Mouse (Mus musculus) mesoderm, embryonic 11.5 days (tissue): ENCODE measurements around the gene Lamtor2.
A peak's percentile ranks its signal among the peaks of the same experiment; 100 is the strongest.

Experiments used
- DNase-seq: peaks from one replicate; pipeline ENCODE4 v3.0.0-alpha.2; 2012; ENCODE audit warnings: low read depth, low spot score

The Lamtor2 gene

DNA sequence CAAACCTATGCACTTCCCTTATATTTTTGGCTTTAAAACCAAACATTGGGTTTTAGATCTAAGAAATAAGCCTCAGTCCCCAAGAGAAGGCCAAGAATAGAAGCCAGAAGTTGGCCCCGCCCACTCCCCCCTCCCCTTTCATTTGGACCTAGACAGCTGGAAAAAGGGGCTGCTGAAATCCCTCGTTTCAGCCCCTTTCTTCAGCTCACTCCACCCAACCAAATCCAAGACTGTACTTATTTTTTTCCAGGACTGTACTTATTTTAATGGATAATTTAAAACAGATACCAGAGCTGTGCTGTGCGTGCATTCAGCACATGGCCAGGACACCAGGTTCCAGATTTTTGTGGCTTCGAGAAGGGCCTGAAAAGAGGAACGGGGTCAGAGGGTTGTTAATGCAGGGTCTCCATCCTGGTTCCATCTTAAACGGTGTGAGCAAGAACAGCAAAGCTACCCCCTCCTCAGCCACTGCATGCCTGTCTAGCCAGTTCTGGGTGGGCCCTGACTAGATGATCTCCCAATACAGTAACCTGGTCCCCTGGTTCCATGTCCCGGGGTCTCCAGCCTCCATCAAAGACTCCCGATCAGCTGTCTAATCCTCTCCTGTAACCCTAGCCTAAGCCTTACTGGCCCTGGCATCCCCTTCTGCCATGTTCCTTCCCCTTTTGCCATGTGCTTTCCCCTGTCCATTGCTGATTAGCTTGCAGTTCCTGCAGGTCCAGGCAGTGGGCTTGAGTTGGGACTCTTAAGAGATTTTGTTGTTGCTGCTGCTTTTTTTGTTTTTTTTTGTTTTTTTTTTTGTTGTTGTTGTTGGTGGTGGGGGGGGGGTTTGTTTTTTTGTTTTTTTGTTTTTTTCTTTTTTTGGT lies 48.8 kb downstream of the Lamtor2 start:
- DNase-seq = no peak

DNA sequence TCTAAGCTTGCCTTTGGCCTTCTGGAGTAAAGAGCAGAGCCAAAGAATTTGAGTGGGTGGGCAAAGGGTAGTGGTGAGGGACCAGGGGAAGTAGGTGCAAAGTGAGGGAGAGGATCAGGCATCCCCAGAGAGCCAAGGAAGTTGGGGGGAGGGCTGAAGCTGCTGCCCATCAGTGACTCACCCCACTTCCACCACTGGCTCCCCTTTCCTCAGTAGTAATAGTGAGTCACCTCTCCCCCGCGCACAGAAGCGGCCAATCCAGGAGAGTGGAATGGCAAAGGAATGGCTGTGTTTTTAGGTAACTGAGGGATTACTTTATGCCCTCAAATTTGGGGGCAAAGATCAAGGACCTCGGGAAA lies 49.4 kb downstream of the Lamtor2 start:
- no peak for DNase-seq

DNA sequence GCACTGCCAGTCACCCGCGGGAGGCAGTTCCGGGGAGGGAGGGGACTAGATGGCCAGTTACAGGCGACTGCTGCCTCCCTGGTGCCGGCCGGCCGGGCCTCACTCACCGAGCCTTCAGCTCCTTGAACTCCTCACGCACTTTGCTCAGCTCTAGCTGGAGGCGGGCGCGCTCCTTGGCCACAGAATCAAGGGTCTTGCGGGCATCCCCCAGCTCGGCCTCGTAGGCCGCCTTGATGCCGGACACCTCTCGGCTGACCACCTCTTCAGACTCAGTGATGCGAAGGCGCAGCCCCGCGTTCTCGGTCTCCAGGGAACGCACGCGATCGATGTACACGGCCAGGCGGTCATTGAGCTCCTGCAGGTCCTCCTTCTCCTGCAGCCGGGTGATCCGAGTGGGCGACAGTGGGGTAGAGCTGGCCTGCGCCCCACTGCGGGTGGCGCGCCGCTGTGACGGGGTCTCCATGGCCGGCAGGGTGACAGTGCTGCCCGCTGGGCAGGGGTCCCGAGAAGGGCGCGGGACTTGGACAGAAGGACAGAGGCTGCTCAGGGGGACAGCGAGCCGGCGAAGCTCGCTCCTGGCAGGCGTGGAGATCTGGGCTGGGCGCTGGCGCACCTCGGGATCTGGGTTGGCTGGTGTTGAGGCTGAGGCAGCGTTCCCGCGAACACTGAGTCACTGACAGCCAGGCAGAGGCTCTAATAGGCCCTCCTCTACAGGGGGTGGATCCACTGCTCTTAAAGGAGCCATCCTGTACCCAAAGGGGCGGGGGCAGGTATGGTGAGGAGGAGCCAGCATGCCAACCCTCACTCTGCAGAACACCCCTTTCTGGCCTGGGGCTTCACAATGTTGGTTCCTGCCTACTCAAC lies 50.0 kb downstream of the Lamtor2 start:
- DNase-seq = peak; percentile 70

DNA sequence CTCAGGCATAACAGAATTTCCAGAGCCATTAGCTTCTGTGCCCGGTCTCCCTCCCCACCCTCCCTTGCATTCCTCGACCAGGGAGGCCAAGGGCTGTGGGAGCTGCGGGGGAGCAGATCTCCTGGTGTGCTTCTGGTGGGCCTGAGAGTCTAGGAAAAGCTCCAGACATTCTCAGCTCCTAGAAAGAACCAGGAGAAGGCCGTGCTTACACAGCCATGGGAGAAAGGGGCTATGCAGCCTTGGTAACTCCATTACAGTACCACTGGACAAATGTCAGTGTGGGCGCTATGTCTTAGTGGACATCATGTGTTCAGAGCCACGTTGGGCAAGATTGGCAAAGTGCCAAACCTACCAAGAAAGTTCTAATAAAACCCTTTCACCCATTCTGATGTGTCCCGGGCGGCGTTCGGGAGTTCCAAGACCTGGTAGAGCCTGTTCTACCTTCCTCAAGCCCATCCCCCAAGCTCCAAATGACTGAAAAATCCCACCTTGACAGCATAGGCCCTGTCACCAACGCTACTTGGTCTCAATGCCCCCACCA lies 50.8 kb downstream of the Lamtor2 start:
- no peak for DNase-seq

DNA sequence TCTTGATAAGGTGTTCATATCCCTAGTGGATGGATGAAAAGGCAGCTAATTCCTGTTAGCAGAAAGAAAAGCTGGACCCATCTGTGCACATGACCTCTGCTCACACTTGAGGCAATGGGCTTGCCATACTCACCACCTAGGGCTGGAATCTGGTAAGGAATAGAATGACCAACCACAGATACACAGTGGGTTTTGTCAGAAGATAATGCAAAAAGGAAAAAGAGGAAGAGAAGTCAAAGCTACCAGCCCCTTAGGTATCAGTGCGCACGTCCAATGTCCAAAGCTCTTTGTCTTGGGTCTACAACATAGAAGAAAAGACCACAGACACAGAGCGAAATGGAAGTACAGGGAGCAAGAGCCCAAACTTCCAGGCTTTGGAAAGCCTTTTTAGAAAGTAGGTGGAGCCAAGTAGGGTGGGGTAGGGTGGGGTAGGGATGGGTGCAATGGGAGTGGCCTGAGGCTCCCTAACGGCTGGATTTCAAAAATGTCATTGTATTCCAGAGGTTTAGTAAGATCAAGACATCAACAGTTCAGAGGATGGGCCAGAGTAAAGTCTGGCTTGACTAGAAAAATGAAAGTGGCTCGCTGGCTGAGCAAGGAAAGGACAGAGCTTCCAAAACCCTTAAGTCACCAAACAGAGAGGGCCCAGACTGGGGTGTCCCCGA lies 51.4 kb downstream of the Lamtor2 start:
- no peak for DNase-seq

DNA sequence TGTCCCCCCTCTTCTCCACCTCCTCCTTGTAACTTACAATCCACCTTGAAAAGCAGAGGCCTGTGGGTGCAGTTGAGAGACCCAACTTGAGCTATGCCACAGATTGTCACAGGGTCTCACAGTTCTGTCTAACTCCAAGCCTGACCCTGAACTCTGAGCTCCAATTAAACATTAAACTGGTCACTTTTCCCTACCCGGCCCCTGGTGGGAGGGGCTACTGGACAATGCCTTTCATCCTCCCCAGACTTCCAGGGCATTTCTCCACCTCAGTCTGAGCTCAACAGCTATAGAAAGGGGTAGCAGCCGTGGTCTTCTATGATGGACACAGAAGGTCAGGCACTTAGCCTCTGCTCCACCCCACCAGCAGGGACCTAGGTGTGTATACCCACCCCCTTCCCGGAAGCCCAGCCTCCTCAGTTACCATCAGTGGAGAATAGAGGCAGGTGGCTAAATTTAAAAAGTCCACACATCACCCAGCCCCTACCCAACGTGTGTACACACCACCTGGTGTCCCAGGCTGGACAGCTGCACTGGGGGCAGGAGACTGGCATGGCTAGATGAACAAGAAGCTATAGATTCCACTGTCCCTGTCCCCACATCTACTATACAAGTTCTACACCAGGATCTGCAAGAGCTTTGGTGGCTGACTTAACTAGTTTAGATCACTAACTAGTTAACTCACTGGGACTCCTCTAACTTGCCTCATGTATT lies 52.1 kb downstream of the Lamtor2 start:
- DNase-seq = no peak

DNA sequence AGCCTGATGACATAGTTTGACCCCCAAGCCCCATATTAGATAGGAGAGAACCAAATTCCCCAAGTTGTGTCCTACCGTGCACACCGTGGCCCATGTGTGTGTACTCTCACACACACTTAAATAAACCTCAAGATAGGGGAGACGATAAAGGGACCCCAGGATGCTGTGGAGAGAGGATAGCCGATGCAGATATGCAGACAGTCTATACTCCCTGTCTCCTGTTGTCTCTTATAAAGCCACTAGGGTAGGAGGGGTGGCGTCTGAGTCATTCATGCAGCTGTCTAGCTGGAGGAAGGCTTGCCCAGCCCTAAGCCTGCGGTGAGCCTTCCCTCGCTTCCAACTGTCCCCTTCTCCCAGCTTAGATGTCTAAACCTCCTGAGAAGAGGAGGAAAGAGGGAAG lies 52.8 kb downstream of the Lamtor2 start:
- DNase-seq = no peak
